ENCODE assay signal across 16 mouse cellular contexts in genomic region chr3:85362883-85363282, GRCm38 (mm10).
DNase-seq lines count a peak whose midpoint lies in the region; ATAC-seq and TF ChIP-seq lines count a peak whose summit lies in the region.
"Had no signal": no experiment of that assay in that cellular context is flagged by ENCODE, and none has a peak within 500 bp of the region (broad histone marks: within the 10 kb centered on the region; RNA-seq: fewer than 3 reads in every experiment).

No protein-coding gene starts in this region.

- H3K9ac ChIP-seq in lung, embryonic 14.5 days = no peak overlapping the region
- H3K9ac ChIP-seq in heart, embryonic 16.5 days (ENCODE audit: low read length) = no peak overlapping the region
- H3K9ac ChIP-seq in stomach, postnatal 0 days (ENCODE audit: low read length) = no peak overlapping the region
- H3K9ac ChIP-seq: forebrain, embryonic 15.5 days; midbrain, embryonic 13.5 days; neural tube, embryonic 12.5 days; stomach, embryonic 15.5 days had no signal

- ATAC-seq in lung, embryonic 14.5 days (ENCODE audit: insufficient read depth) = peak; percentile 83
- ATAC-seq in heart, embryonic 16.5 days (replicated peaks; ENCODE audit: extremely low read depth, insufficient read depth, low FRiP score) = peak; percentile 86
- ATAC-seq in stomach, postnatal 0 days (ENCODE audit: low FRiP score, low TSS enrichment) = no peak
- ATAC-seq: activated CD4-positive, CD25-positive, alpha-beta regulatory T cell, adult 4 months; forebrain, embryonic 15.5 days; intestine, postnatal 0 days; lung, postnatal 0 days; midbrain, embryonic 13.5 days had no signal

- peak; percentile 40 for DNase-seq in gastrocnemius, adult 18-20 months (ENCODE audit: low spot score)
- DNase-seq in gastrocnemius, postnatal 25 days = no peak
- DNase-seq in lung, embryonic 14.5 days = peak; percentile 73
- no peak for DNase-seq in lung, postnatal 14 days
- DNase-seq in cerebellum, adult 9-11 months = peak; percentile 62
- DNase-seq in stomach, postnatal 0 days (ENCODE audit: low spot score) = no peak
- no peak for DNase-seq in layer of hippocampus, postnatal 36 days
- DNase-seq: right cerebral cortex, postnatal 25 days had no signal

- 59% methylated on average over 7 of the region's 7 CpGs for WGBS in lung, embryonic 14.5 days
- WGBS in heart, embryonic 16.5 days = 41% methylated on average over 7 of the region's 7 CpGs
- WGBS in stomach, postnatal 0 days = 55% methylated on average over 7 of the region's 7 CpGs

- no peak for TF ChIP-seq CTCF in lung, embryonic 14.5 days (IDR thresholded peaks at IDR 0.05; ENCODE audit: low read depth)
- no peak for TF ChIP-seq CTCF in stomach, postnatal 0 days (IDR thresholded peaks at IDR 0.05; ENCODE audit: low read depth)

- H3K36me3 ChIP-seq in lung, embryonic 14.5 days (ENCODE audit: insufficient read depth) = no peaks in the 10 kb centered on the region
- no peaks in the 10 kb centered on the region for H3K36me3 ChIP-seq in heart, embryonic 16.5 days (ENCODE audit: control insufficient read depth, insufficient read depth)
- no peaks in the 10 kb centered on the region for H3K36me3 ChIP-seq in stomach, postnatal 0 days (ENCODE audit: control insufficient read depth, insufficient read depth, low read length)
- H3K36me3 ChIP-seq: forebrain, embryonic 15.5 days; midbrain, embryonic 13.5 days; neural tube, embryonic 12.5 days; stomach, embryonic 15.5 days had no signal

- no peaks in the 10 kb centered on the region for H3K27me3 ChIP-seq in lung, embryonic 14.5 days (ENCODE audit: insufficient read depth, low read length)
- no peaks in the 10 kb centered on the region for H3K27me3 ChIP-seq in heart, embryonic 16.5 days (ENCODE audit: control insufficient read depth, insufficient read depth, low read length)
- H3K27me3 ChIP-seq in stomach, postnatal 0 days (ENCODE audit: control insufficient read depth, insufficient read depth, low read length) = no peaks in the 10 kb centered on the region
- H3K27me3 ChIP-seq: forebrain, embryonic 15.5 days; midbrain, embryonic 13.5 days; neural tube, embryonic 12.5 days; stomach, embryonic 15.5 days had no signal

- H3K4me2 ChIP-seq in lung, embryonic 14.5 days = no peak overlapping the region
- no peak overlapping the region for H3K4me2 ChIP-seq in heart, embryonic 16.5 days (ENCODE audit: low read depth, low read length)
- no peak overlapping the region for H3K4me2 ChIP-seq in stomach, postnatal 0 days (replicated peaks; ENCODE audit: low read depth)
- H3K4me2 ChIP-seq: forebrain, embryonic 15.5 days; midbrain, embryonic 13.5 days; neural tube, embryonic 12.5 days; stomach, embryonic 15.5 days had no signal

- H3K9me3 ChIP-seq in lung, embryonic 14.5 days (ENCODE audit: low read depth, low read length) = no peaks in the 10 kb centered on the region
- H3K9me3 ChIP-seq in heart, embryonic 16.5 days (replicated peaks; ENCODE audit: control insufficient read depth, low read length) = 0 out of 2 replicates have a peak, but pooled peaks cover 2% of the 10 kb centered on the region
- H3K9me3 ChIP-seq in stomach, postnatal 0 days (ENCODE audit: control insufficient read depth, low read length) = no peaks in the 10 kb centered on the region
- H3K9me3 ChIP-seq: forebrain, embryonic 15.5 days; midbrain, embryonic 13.5 days; neural tube, embryonic 12.5 days; stomach, embryonic 15.5 days had no signal

- H3K4me1 ChIP-seq in lung, embryonic 14.5 days (ENCODE audit: insufficient read depth) = no peaks in the 10 kb centered on the region
- H3K4me1 ChIP-seq in heart, embryonic 16.5 days (ENCODE audit: control insufficient read depth, insufficient read depth, low read length) = peaks cover 15% of the 10 kb centered on the region; the same call in 1 of the 2 replicates
- no peaks in the 10 kb centered on the region for H3K4me1 ChIP-seq in stomach, postnatal 0 days (replicated peaks; ENCODE audit: control insufficient read depth, insufficient read depth)
- H3K4me1 ChIP-seq: forebrain, embryonic 15.5 days; midbrain, embryonic 13.5 days; neural tube, embryonic 12.5 days; stomach, embryonic 15.5 days had no signal

- TF ChIP-seq EP300 in stomach, postnatal 0 days (optimal IDR thresholded peaks at IDR 0.05) = no peak

- no peak overlapping the region for H3K4me3 ChIP-seq in lung, embryonic 14.5 days (ENCODE audit: low read depth, low read length)
- H3K4me3 ChIP-seq in heart, embryonic 16.5 days (ENCODE audit: low read length) = no peak overlapping the region
- no peak overlapping the region for H3K4me3 ChIP-seq in stomach, postnatal 0 days (ENCODE audit: low read depth, low read length)
- H3K4me3 ChIP-seq: forebrain, embryonic 15.5 days; midbrain, embryonic 13.5 days; neural tube, embryonic 12.5 days; stomach, embryonic 15.5 days had no signal

- no peak overlapping the region for H3K27ac ChIP-seq in lung, embryonic 14.5 days (ENCODE audit: low read depth)
- H3K27ac ChIP-seq in heart, embryonic 16.5 days (ENCODE audit: low read length) = peak overlapping the region; percentile 72
- no peak overlapping the region for H3K27ac ChIP-seq in stomach, postnatal 0 days (replicated peaks)
- H3K27ac ChIP-seq: forebrain, embryonic 15.5 days; midbrain, embryonic 13.5 days; neural tube, embryonic 12.5 days; stomach, embryonic 15.5 days had no signal

Comparison
In these comparisons a context has a peak if more than half of its experiments do, and no peak if none do; other contexts are left out.
1. DNase-seq: peak in gastrocnemius, adult 18-20 months (single experiment), lung, embryonic 14.5 days (single experiment) and cerebellum, adult 9-11 months (single experiment); none in gastrocnemius, postnatal 25 days (single experiment), lung, postnatal 14 days (single experiment), stomach, postnatal 0 days (single experiment) and layer of hippocampus, postnatal 36 days (0 of 2).